Mouse (Mus musculus) liver, embryonic 14.5 days (tissue): ENCODE data around the gene Hspbap1.

Experiments used
- CTCF ChIP-seq: IDR thresholded peaks from 2 replicates; pipeline ENCODE4 v1.5.1; 2016; ENCODE audit warnings: antibody characterized with exemption, low read depth, control low read depth
- EP300 ChIP-seq: IDR thresholded peaks from 2 replicates; pipeline ENCODE4 v1.6.1; 2016; ENCODE audit warnings: antibody characterized with exemption, low read depth

GRCm38 (mm10) chr16:35768469-35768784 lies 1.7 kb upstream of the Hspbap1 start:
- TF ChIP-seq CTCF = no peak
- TF ChIP-seq EP300 = no peak
